ENCODE assay signal across 17 mouse cellular contexts in the genomic region with DNA sequence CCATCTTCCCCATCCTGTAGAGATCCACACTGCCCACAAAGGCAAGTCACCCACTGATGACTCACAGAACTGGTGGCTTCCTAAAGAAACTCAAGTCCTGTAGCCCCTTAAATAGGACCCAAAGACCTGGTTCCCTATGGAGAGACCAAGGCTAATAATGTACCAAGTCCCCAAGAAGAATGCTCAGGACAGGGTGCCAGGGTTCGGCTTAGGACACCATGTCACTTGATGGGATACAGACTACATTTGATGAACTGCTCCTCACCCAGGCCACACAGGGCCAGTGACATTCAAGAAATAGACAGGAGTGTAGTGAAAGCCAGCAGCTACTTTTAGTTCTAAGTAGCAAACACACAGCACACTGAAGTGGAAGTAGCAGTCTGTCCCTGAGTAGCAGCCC. TPM values are rescaled to one million over a fixed set of nuclear protein-coding genes. Genes with fewer than 3 reads are reported as not detected.
DNase-seq lines count a peak whose midpoint lies in the region; ATAC-seq and TF ChIP-seq lines count a peak whose summit lies in the region.
"Had no signal": no experiment of that assay in that cellular context is flagged by ENCODE, and none has a peak within 500 bp of the region (broad histone marks: within the 10 kb centered on the region; RNA-seq: fewer than 3 reads in every experiment).

No protein-coding gene starts in this region.

- TF ChIP-seq EP300 in liver, postnatal 0 days (IDR thresholded peaks at IDR 0.05; ENCODE audit: low read depth) = no peak

- no peaks in the 10 kb centered on the region for H3K27me3 ChIP-seq in heart, embryonic 16.5 days (ENCODE audit: control insufficient read depth, insufficient read depth, low read length)
- H3K27me3 ChIP-seq in liver, postnatal 0 days (ENCODE audit: insufficient read depth, low read length) = no peaks in the 10 kb centered on the region
- H3K27me3 ChIP-seq in liver, embryonic 12.5 days (replicated peaks) = peaks cover 24% of the 10 kb centered on the region
- H3K27me3 ChIP-seq in megakaryocyte, embryonic 14.5 days (replicated peaks) = peaks cover 81% of the 10 kb centered on the region
- H3K27me3 ChIP-seq: neural tube, embryonic 13.5 days had no signal

- H3K4me1 ChIP-seq in heart, embryonic 16.5 days (ENCODE audit: control insufficient read depth, insufficient read depth, low read length) = peaks cover 26% of the 10 kb centered on the region
- peaks cover 14% of the 10 kb centered on the region for H3K4me1 ChIP-seq in liver, postnatal 0 days (ENCODE audit: insufficient read depth)
- H3K4me1 ChIP-seq in liver, embryonic 12.5 days = peaks cover 15% of the 10 kb centered on the region
- peaks cover 54% of the 10 kb centered on the region for H3K4me1 ChIP-seq in bone marrow macrophage, adult 2 months (ENCODE audit: control insufficient read depth, insufficient read depth, low read length)
- H3K4me1 ChIP-seq in megakaryocyte, embryonic 14.5 days = peaks cover 51% of the 10 kb centered on the region

- no peaks in the 10 kb centered on the region for H3K9me3 ChIP-seq in heart, embryonic 16.5 days (replicated peaks; ENCODE audit: control insufficient read depth, low read length)
- H3K9me3 ChIP-seq in liver, postnatal 0 days (ENCODE audit: low read length) = no peaks in the 10 kb centered on the region
- no peaks in the 10 kb centered on the region for H3K9me3 ChIP-seq in liver, embryonic 12.5 days (replicated peaks)
- peaks cover 7% of the 10 kb centered on the region for H3K9me3 ChIP-seq in megakaryocyte, embryonic 14.5 days
- H3K9me3 ChIP-seq: G1E; heart, embryonic 10.5 days; hindbrain, embryonic 13.5 days; neural tube, embryonic 13.5 days had no signal

- H3K36me3 ChIP-seq in heart, embryonic 16.5 days (ENCODE audit: control insufficient read depth, insufficient read depth) = peaks cover 18% of the 10 kb centered on the region
- peaks cover 6% of the 10 kb centered on the region; the same call in 1 of the 2 replicates for H3K36me3 ChIP-seq in liver, postnatal 0 days (replicated peaks; ENCODE audit: insufficient read depth, low read length)
- no peaks in the 10 kb centered on the region for H3K36me3 ChIP-seq in liver, embryonic 12.5 days
- H3K36me3 ChIP-seq in megakaryocyte, embryonic 14.5 days (replicated peaks; ENCODE audit: low read length) = no peaks in the 10 kb centered on the region
- H3K36me3 ChIP-seq: G1E; hindbrain, embryonic 13.5 days; neural tube, embryonic 13.5 days had no signal

- peak overlapping the region; percentile 37; the same call in 1 of the 2 replicates for H3K27ac ChIP-seq in heart, embryonic 16.5 days (ENCODE audit: low read length)
- peak overlapping the region; percentile 57 for H3K27ac ChIP-seq in liver, postnatal 0 days (ENCODE audit: low read depth)
- H3K27ac ChIP-seq in liver, embryonic 12.5 days = no peak overlapping the region
- H3K27ac ChIP-seq in bone marrow macrophage, adult 2 months (ENCODE audit: insufficient read depth, low read depth, low read length) = peak overlapping the region; percentile 77
- H3K27ac ChIP-seq: heart, embryonic 10.5 days; hindbrain, embryonic 13.5 days; left cerebral cortex, adult 2 months; neural tube, embryonic 13.5 days had no signal

- no peak overlapping the region for H3K4me3 ChIP-seq in heart, embryonic 16.5 days (ENCODE audit: low read length)
- no peak overlapping the region for H3K4me3 ChIP-seq in liver, postnatal 0 days (ENCODE audit: low read depth, low read length)
- H3K4me3 ChIP-seq in liver, embryonic 12.5 days = no peak overlapping the region
- H3K4me3 ChIP-seq in bone marrow macrophage, adult 2 months (ENCODE audit: insufficient read depth, low read length) = no peak overlapping the region
- peak overlapping the region; percentile 19 for H3K4me3 ChIP-seq in megakaryocyte, embryonic 14.5 days (replicated peaks)
- H3K4me3 ChIP-seq: heart, embryonic 10.5 days; hindbrain, embryonic 13.5 days; left cerebral cortex, adult 2 months; neural tube, embryonic 13.5 days had no signal

- TF ChIP-seq CTCF in liver, postnatal 0 days (IDR thresholded peaks at IDR 0.05; ENCODE audit: low read depth) = no peak
- no peak for TF ChIP-seq CTCF in bone marrow macrophage, adult 2 months (IDR thresholded peaks at IDR 0.05; ENCODE audit: low read depth, low read length)

- no peak overlapping the region for H3K4me2 ChIP-seq in heart, embryonic 16.5 days (ENCODE audit: low read depth, low read length)
- no peak overlapping the region for H3K4me2 ChIP-seq in liver, postnatal 0 days (ENCODE audit: low read depth, low read length)
- no peak overlapping the region for H3K4me2 ChIP-seq in liver, embryonic 12.5 days
- H3K4me2 ChIP-seq: hindbrain, embryonic 13.5 days; neural tube, embryonic 13.5 days had no signal

- no peak for DNase-seq in heart, adult 9 months (ENCODE audit: low spot score in 2 of 2)
- DNase-seq in liver, postnatal 0 days = no peak
- DNase-seq: cerebellum, postnatal 14 days; lung, adult 2 months; right cerebral cortex, postnatal 25 days; thymus, postnatal 36 days had no signal

- no peak for TF ChIP-seq POLR2A in bone marrow macrophage, adult 2 months (IDR thresholded peaks at IDR 0.05; ENCODE audit: borderline replicate concordance, low read depth, low read length)

- no peak overlapping the region for H3K9ac ChIP-seq in heart, embryonic 16.5 days (ENCODE audit: low read length)
- no peak overlapping the region for H3K9ac ChIP-seq in liver, postnatal 0 days (replicated peaks)
- no peak overlapping the region for H3K9ac ChIP-seq in liver, embryonic 12.5 days
- H3K9ac ChIP-seq: hindbrain, embryonic 13.5 days; neural tube, embryonic 13.5 days had no signal

- WGBS in heart, embryonic 16.5 days = 90% methylated on average over 1 of the region's 1 CpGs
- 78% methylated on average over 1 of the region's 1 CpGs for WGBS in liver, postnatal 0 days (ENCODE audit: insufficient replicate concordance)
- 67% methylated on average over 1 of the region's 1 CpGs for WGBS in liver, embryonic 12.5 days (ENCODE audit: insufficient replicate concordance)

- ATAC-seq in heart, embryonic 16.5 days (replicated peaks; ENCODE audit: extremely low read depth, insufficient read depth, low FRiP score) = no peak
- ATAC-seq in liver, postnatal 0 days = no peak
- no peak for ATAC-seq in liver, embryonic 12.5 days
- no peak for ATAC-seq in monocyte, adult 5-6 weeks (replicated peaks; ENCODE audit: insufficient number of reproducible peaks, low FRiP score, low TSS enrichment, poor library complexity, severe bottlenecking)
- ATAC-seq: forebrain, embryonic 14.5 days had no signal

RNA-seq across cellular contexts. Expression of gene Rab20, which starts 26.4 kb away (rescaled TPM):
- 44.7 and 47.8 TPM in 2 replicates for polyA plus RNA-seq in heart, embryonic 16.5 days (2015; fragmentation: Nextera tagmentation; extraction: Ambion mirVana)
- polyA plus RNA-seq in liver, postnatal 0 days (2015; fragmentation: Nextera tagmentation; extraction: Ambion mirVana) = 10.7 and 11.1 TPM in 2 replicates
- 3.8 and 3.9 TPM in 2 replicates for polyA plus RNA-seq in liver, embryonic 12.5 days (2016; fragmentation: Nextera tagmentation; extraction: Ambion mirVana)
- polyA plus RNA-seq in bone marrow macrophage, adult 2 months (2012; ENCODE audit: insufficient read depth, insufficient read length, missing spikeins) = 12.2 and 12.5 TPM in 2 replicates
- polyA plus RNA-seq in megakaryocyte, embryonic 14.5 days (2012; ENCODE audit: insufficient read depth, low replicate concordance) = 13.3 TPM in 1 of 2 replicates, not detected in the other
- total RNA-seq in monocyte, adult 5-6 weeks (2017) = 11.7 to 33.0 TPM (median 18.9 TPM) in 3 replicates
- total RNA-seq: G1E had no signal
- polyA plus RNA-seq: G1E had no signal

RNA-seq across cellular contexts. Expression of gene Naxd, which starts 45.2 kb away (rescaled TPM):
- 90.8 and 93.1 TPM in 2 replicates for polyA plus RNA-seq in heart, embryonic 16.5 days (2015; fragmentation: Nextera tagmentation; extraction: Ambion mirVana)
- polyA plus RNA-seq in liver, postnatal 0 days (2015; fragmentation: Nextera tagmentation; extraction: Ambion mirVana) = 46.7 and 47.1 TPM in 2 replicates
- polyA plus RNA-seq in liver, embryonic 12.5 days (2016; fragmentation: Nextera tagmentation; extraction: Ambion mirVana) = 44.6 and 52.1 TPM in 2 replicates
- 45.1 and 48.0 TPM in 2 replicates for polyA plus RNA-seq in bone marrow macrophage, adult 2 months (2012; ENCODE audit: insufficient read depth, insufficient read length, missing spikeins)
- 49.5 and 114 TPM in 2 replicates for polyA plus RNA-seq in megakaryocyte, embryonic 14.5 days (2012; ENCODE audit: insufficient read depth, low replicate concordance)
- total RNA-seq in monocyte, adult 5-6 weeks (2017) = 27.9 to 51.1 TPM (median 46.4 TPM) in 3 replicates
